Mouse (Mus musculus): ENCODE measurements around the gene Car12. TPM values are rescaled to one million over a fixed set of nuclear protein-coding genes. Genes with fewer than 3 reads are reported as not detected.
"Not testable (repeated sequence)": the region's sequence is repeated elsewhere in the genome, so short reads cannot be mapped to it uniquely, and the experiment has no call there.

The Car12 gene
- polyA plus RNA-seq, 1 experiment: 0.74 TPM

DNA sequence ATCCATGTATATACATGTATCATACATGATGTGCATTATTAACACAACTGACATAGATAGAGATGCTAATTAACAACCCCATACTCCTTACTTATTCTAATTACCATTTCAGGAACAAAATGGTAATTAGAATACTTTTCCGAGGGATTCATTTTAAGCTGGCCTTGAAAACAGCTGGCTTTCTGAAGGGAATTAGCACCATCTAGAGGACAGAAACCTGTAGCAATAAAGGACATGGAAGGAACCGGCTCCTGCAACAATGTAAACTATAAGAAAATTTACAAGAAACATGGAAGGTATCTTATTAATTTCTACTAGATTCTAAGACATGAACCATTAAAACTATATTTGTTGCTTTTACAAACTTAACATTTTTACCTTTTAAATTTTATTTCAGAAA lies 74.3 kb downstream of the Car12 start:
- H3K27me3 ChIP-seq (ENCODE audit: control insufficient read depth, insufficient read depth, low read length): no peaks in the 10 kb centered on the region
- no peak overlapping the region for H3K4me3 ChIP-seq (ENCODE audit: extremely low read depth, insufficient read depth, insufficient read length)
- H3K4me1 ChIP-seq (ENCODE audit: control insufficient read depth, insufficient read depth, insufficient read length): no peaks in the 10 kb centered on the region
- no peaks in the 10 kb centered on the region for H3K36me3 ChIP-seq (ENCODE audit: control insufficient read depth, insufficient read depth, low read length)
- TF ChIP-seq POLR2A (IDR thresholded peaks at IDR 0.05; ENCODE audit: low read depth, low read length) (no peak), CTCF (IDR thresholded peaks at IDR 0.05; ENCODE audit: extremely low read depth, insufficient read depth, insufficient read length, insufficient replicate concordance) (no peak)
- DNase-seq (ENCODE audit: low read depth in 1 of 2, low spot score in 2 of 2): peak in 1 of 2 experiments; percentile 14
- 20% methylated on average over 2 of the region's 2 CpGs for WGBS
- H3K27ac ChIP-seq (ENCODE audit: insufficient read depth, low read length): no peak overlapping the region

GRCm38 (mm10) chr9:66794629-66795463 lies 81.4 kb downstream of the Car12 start:
- H3K36me3 ChIP-seq (ENCODE audit: control insufficient read depth, insufficient read depth, low read length): no peaks in the 10 kb centered on the region
- TF ChIP-seq POLR2A (IDR thresholded peaks at IDR 0.05; ENCODE audit: low read depth, low read length) (no peak), CTCF (IDR thresholded peaks at IDR 0.05; ENCODE audit: extremely low read depth, insufficient read depth, insufficient read length, insufficient replicate concordance) (no peak)
- peak overlapping the region; percentile 60; the same call in 1 of the 2 replicates for H3K27ac ChIP-seq (ENCODE audit: insufficient read depth, low read length)
- 0 out of 2 replicates have a peak, but pooled peaks cover 1% of the 10 kb centered on the region for H3K27me3 ChIP-seq (ENCODE audit: control insufficient read depth, insufficient read depth, low read length)
- H3K4me1 ChIP-seq (ENCODE audit: control insufficient read depth, insufficient read depth, insufficient read length): no peaks in the 10 kb centered on the region
- WGBS: 5% methylated on average over 43 of the region's 43 CpGs
- DNase-seq (ENCODE audit: low read depth in 1 of 2, low spot score in 2 of 2): no peak
- peak overlapping the region; percentile 90 for H3K4me3 ChIP-seq (ENCODE audit: extremely low read depth, insufficient read depth, insufficient read length)

DNA sequence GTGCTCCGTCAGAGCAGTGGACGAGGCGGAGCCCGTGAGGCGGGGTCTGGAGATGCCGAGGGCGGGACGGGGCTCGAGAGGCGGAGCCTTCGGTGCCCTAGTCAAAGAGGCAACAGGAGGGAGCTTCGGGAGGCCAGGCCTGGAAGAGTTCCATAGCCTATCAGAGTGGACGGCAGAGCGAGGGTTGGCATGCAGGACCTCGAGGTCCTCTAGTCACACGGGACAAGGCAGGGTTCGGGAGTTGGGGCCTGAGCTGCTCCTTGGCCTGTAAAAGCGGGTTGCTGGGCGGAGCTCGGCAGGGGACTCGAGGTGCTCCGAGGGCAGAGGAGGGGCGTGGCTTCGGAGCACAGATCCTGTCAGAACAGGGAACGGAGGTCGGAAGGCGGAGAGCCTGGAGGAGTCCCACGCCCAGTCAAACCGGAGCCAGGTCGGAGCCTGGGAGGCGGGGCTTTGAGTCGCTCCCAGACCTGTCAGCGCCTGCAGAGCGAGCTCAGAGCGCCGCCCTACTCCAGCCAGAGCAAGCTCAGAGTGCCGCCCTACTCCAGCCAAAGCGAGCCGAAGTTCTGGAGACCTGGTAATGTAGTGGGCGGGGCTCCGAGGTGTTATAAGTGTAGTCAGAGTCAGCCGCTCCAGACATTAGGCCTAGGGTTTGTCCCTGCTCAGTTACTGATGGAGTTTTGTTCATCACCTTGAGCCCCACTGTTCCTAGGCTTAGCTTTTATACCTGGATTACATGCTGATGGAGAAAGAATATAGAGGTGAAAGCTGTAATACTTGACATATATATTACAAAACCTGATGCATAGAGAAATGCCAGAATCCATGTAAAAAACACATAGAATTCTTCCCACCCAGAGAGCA lies 82.2 kb downstream of the Car12 start, which contains the start of gene Aph1b:
TSS of gene Aph1b (minus strand) at position 27 of the 861 bp plus-strand sequence.
- Histone ChIP-seq H3K36me3 (ENCODE audit: control insufficient read depth, insufficient read depth, low read length) (no peaks in the 10 kb centered on the region), H3K27ac (ENCODE audit: insufficient read depth, low read length) (peak within 1 kb of the TSS; percentile 72), H3K27me3 (ENCODE audit: control insufficient read depth, insufficient read depth, low read length) (0 out of 2 replicates have a peak, but pooled peaks cover 1% of the 10 kb centered on the region), H3K4me1 (ENCODE audit: control insufficient read depth, insufficient read depth, insufficient read length) (no peaks in the 10 kb centered on the region), H3K4me3 (ENCODE audit: extremely low read depth, insufficient read depth, insufficient read length) (peak within 1 kb of the TSS; percentile 90)
- WGBS: under 1% methylated on average over 41 of the region's 42 CpGs
- TF ChIP-seq POLR2A (IDR thresholded peaks at IDR 0.05; ENCODE audit: low read depth, low read length): no peak
- TF ChIP-seq CTCF (IDR thresholded peaks at IDR 0.05; ENCODE audit: extremely low read depth, insufficient read depth, insufficient read length, insufficient replicate concordance): no peak
- peak; percentile 84 to 86 for DNase-seq (ENCODE audit: low read depth in 1 of 2, low spot score in 2 of 2)

GRCm38 (mm10) chr9:66796739-66797138 lies 83.3 kb downstream of the Car12 start, which contains the start of gene Gm10647:
Gene Gm10647, plus strand, starts transcription at chr9:66797039.
- 0 out of 2 replicates have a peak, but pooled peaks cover 1% of the 10 kb centered on the region for H3K27me3 ChIP-seq (ENCODE audit: control insufficient read depth, insufficient read depth, low read length)
- 87% methylated on average over 5 of the region's 5 CpGs for WGBS
- H3K4me1 ChIP-seq (ENCODE audit: control insufficient read depth, insufficient read depth, insufficient read length): no peaks in the 10 kb centered on the region
- H3K4me3 ChIP-seq (ENCODE audit: extremely low read depth, insufficient read depth, insufficient read length): peak within 1 kb of the TSS; percentile 90
- TF ChIP-seq POLR2A (IDR thresholded peaks at IDR 0.05; ENCODE audit: low read depth, low read length) (no peak), CTCF (IDR thresholded peaks at IDR 0.05; ENCODE audit: extremely low read depth, insufficient read depth, insufficient read length, insufficient replicate concordance) (no peak)
- no peak for DNase-seq (ENCODE audit: low read depth in 1 of 2, low spot score in 2 of 2)
- H3K36me3 ChIP-seq (ENCODE audit: control insufficient read depth, insufficient read depth, low read length): no peaks in the 10 kb centered on the region
- no peak within 1 kb of the TSS for H3K27ac ChIP-seq (ENCODE audit: insufficient read depth, low read length)

- WGBS: 66% methylated on average over 12 of the region's 12 CpGs
- no peak overlapping the region for H3K27ac ChIP-seq (ENCODE audit: insufficient read depth, low read length)
- H3K4me1 ChIP-seq (ENCODE audit: control insufficient read depth, insufficient read depth, insufficient read length): peaks cover 2% of the 10 kb centered on the region; the same call in 1 of the 2 replicates
- peaks cover 1% of the 10 kb centered on the region; the same call in 1 of the 2 replicates for H3K27me3 ChIP-seq (ENCODE audit: control insufficient read depth, insufficient read depth, low read length)
- TF ChIP-seq CTCF (IDR thresholded peaks at IDR 0.05; ENCODE audit: extremely low read depth, insufficient read depth, insufficient read length, insufficient replicate concordance): no peak
- no peak for TF ChIP-seq POLR2A (IDR thresholded peaks at IDR 0.05; ENCODE audit: low read depth, low read length)
- no peak overlapping the region for H3K4me3 ChIP-seq (ENCODE audit: extremely low read depth, insufficient read depth, insufficient read length)
- no peak for DNase-seq (ENCODE audit: low read depth in 1 of 2, low spot score in 2 of 2)
- H3K36me3 ChIP-seq (ENCODE audit: control insufficient read depth, insufficient read depth, low read length): no peaks in the 10 kb centered on the region
Measured at GRCm38 (mm10) chr9:66801947-66802346, 88.5 kb downstream of the Car12 start.

- 19% methylated on average over 32 of the region's 37 CpGs for WGBS
- not testable (repeated sequence) for H3K27me3 ChIP-seq (ENCODE audit: control insufficient read depth, insufficient read depth, low read length); H3K4me3 ChIP-seq (ENCODE audit: extremely low read depth, insufficient read depth, insufficient read length)
Measured at GRCm38 (mm10) chr9:66805951-66806350, 92.5 kb downstream of the Car12 start.

More at GRCm38 (mm10) chr9:66805951-66806350, 92.5 kb downstream of the Car12 start:
- H3K4me1 ChIP-seq (ENCODE audit: control insufficient read depth, insufficient read depth, insufficient read length); H3K27ac ChIP-seq (ENCODE audit: insufficient read depth, low read length); H3K36me3 ChIP-seq (ENCODE audit: control insufficient read depth, insufficient read depth, low read length); DNase-seq (ENCODE audit: low read depth in 1 of 2, low spot score in 2 of 2): not testable (repeated sequence)
